In the genomic region with DNA sequence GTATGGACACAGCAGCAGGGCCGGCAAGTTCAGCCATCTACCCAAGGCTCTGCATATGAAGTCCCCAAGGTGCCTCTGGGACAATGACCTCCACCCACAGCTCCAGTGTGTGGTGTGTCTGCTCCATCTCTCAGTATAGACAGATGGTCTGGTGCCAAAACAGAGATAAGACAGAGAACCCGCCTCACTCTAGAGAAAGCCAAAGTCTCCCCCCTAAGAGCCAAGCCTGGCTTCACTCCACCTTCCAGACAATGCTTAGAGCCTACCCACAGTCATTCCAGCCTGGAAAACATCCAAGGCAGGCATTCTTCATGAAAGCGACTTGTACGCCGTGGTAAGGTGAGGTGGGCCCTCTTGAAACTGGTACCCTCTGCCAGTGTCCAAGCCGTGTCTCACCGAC, we compare ENCODE assay signal across 12 mouse cellular contexts.
DNase-seq lines count a peak whose midpoint lies in the region; ATAC-seq and TF ChIP-seq lines count a peak whose summit lies in the region.
"Had no signal": no experiment of that assay in that cellular context is flagged by ENCODE, and none has a peak within 500 bp of the region (broad histone marks: within the 10 kb centered on the region; RNA-seq: fewer than 3 reads in every experiment).

No protein-coding gene starts in this region.

- DNase-seq in hindbrain, postnatal 0 days (ENCODE audit: low spot score) = no peak
- peak; percentile 21 for DNase-seq in midbrain, embryonic 14.5 days
- no peak for DNase-seq in layer of hippocampus, postnatal 10 days (ENCODE audit: low spot score in 2 of 2)
- DNase-seq in hindbrain, embryonic 11.5 days (ENCODE audit: low spot score) = no peak
- DNase-seq: kidney, postnatal 4 days; right cerebral cortex, postnatal 25 days had no signal

- H3K27ac ChIP-seq in hindbrain, embryonic 13.5 days = no peak overlapping the region
- H3K27ac ChIP-seq in hindbrain, postnatal 0 days = no peak overlapping the region
- no peak overlapping the region for H3K27ac ChIP-seq in midbrain, embryonic 14.5 days (replicated peaks; ENCODE audit: low read depth, low read length)
- H3K27ac ChIP-seq in midbrain, embryonic 16.5 days (ENCODE audit: low read length) = no peak overlapping the region
- peak overlapping the region; percentile 32; the same call in 1 of the 2 replicates for H3K27ac ChIP-seq in heart, embryonic 11.5 days (ENCODE audit: low read depth, low read length)
- H3K27ac ChIP-seq in limb, embryonic 15.5 days = peak overlapping the region; percentile 59; the same call in 1 of the 2 replicates
- no peak overlapping the region for H3K27ac ChIP-seq in hindbrain, embryonic 11.5 days (ENCODE audit: low read depth, low read length)
- H3K27ac ChIP-seq: hindbrain, embryonic 15.5 days; liver, embryonic 14.5 days had no signal

- 73% methylated on average over 7 of the region's 7 CpGs for WGBS in hindbrain, embryonic 13.5 days
- WGBS in hindbrain, postnatal 0 days = 52% methylated on average over 7 of the region's 7 CpGs
- WGBS in midbrain, embryonic 14.5 days = 86% methylated on average over 7 of the region's 7 CpGs
- WGBS in midbrain, embryonic 16.5 days = 71% methylated on average over 7 of the region's 7 CpGs
- WGBS in heart, embryonic 11.5 days (ENCODE audit: insufficient replicate concordance) = 49% methylated on average over 7 of the region's 7 CpGs
- WGBS in limb, embryonic 15.5 days = 58% methylated on average over 7 of the region's 7 CpGs
- 95% methylated on average over 7 of the region's 7 CpGs for WGBS in hindbrain, embryonic 11.5 days

- H3K27me3 ChIP-seq in hindbrain, embryonic 13.5 days = no peaks in the 10 kb centered on the region
- H3K27me3 ChIP-seq in hindbrain, postnatal 0 days (ENCODE audit: insufficient read depth, low read length) = no peaks in the 10 kb centered on the region
- no peaks in the 10 kb centered on the region for H3K27me3 ChIP-seq in midbrain, embryonic 14.5 days (ENCODE audit: control insufficient read depth, insufficient read depth, low read length)
- H3K27me3 ChIP-seq in midbrain, embryonic 16.5 days (ENCODE audit: control insufficient read depth, insufficient read depth, low read depth, low read length) = no peaks in the 10 kb centered on the region
- no peaks in the 10 kb centered on the region for H3K27me3 ChIP-seq in heart, embryonic 11.5 days (ENCODE audit: control insufficient read depth, insufficient read depth, low read length)
- no peaks in the 10 kb centered on the region for H3K27me3 ChIP-seq in limb, embryonic 15.5 days
- H3K27me3 ChIP-seq in hindbrain, embryonic 11.5 days (ENCODE audit: control insufficient read depth, insufficient read depth, low read length) = no peaks in the 10 kb centered on the region
- H3K27me3 ChIP-seq: hindbrain, embryonic 15.5 days had no signal

- H3K4me1 ChIP-seq in hindbrain, embryonic 13.5 days (replicated peaks) = 0 out of 2 replicates have a peak, but pooled peaks cover 12% of the 10 kb centered on the region
- no peaks in the 10 kb centered on the region for H3K4me1 ChIP-seq in hindbrain, postnatal 0 days (ENCODE audit: insufficient read depth, low read length)
- no peaks in the 10 kb centered on the region for H3K4me1 ChIP-seq in midbrain, embryonic 14.5 days (ENCODE audit: control insufficient read depth, insufficient read depth, low read length)
- H3K4me1 ChIP-seq in midbrain, embryonic 16.5 days (ENCODE audit: control insufficient read depth, insufficient read depth, low read length) = peaks cover 4% of the 10 kb centered on the region
- H3K4me1 ChIP-seq in heart, embryonic 11.5 days (ENCODE audit: control insufficient read depth, insufficient read depth, low read length) = peaks cover 12% of the 10 kb centered on the region
- H3K4me1 ChIP-seq in limb, embryonic 15.5 days = peaks cover 31% of the 10 kb centered on the region
- H3K4me1 ChIP-seq in hindbrain, embryonic 11.5 days (replicated peaks; ENCODE audit: control insufficient read depth, insufficient read depth, low read length) = no peaks in the 10 kb centered on the region

- H3K4me2 ChIP-seq in hindbrain, embryonic 13.5 days = no peak overlapping the region
- H3K4me2 ChIP-seq in hindbrain, postnatal 0 days (ENCODE audit: low read depth, low read length) = no peak overlapping the region
- H3K4me2 ChIP-seq in midbrain, embryonic 14.5 days (ENCODE audit: low read length) = no peak overlapping the region
- no peak overlapping the region for H3K4me2 ChIP-seq in midbrain, embryonic 16.5 days (ENCODE audit: low read length)
- H3K4me2 ChIP-seq in heart, embryonic 11.5 days = no peak overlapping the region
- H3K4me2 ChIP-seq in limb, embryonic 15.5 days = no peak overlapping the region
- no peak overlapping the region for H3K4me2 ChIP-seq in hindbrain, embryonic 11.5 days (replicated peaks; ENCODE audit: low read depth, low read length)
- H3K4me2 ChIP-seq: hindbrain, embryonic 15.5 days had no signal

- H3K9ac ChIP-seq in hindbrain, embryonic 13.5 days = no peak overlapping the region
- H3K9ac ChIP-seq in hindbrain, postnatal 0 days (replicated peaks; ENCODE audit: low read length) = no peak overlapping the region
- H3K9ac ChIP-seq in midbrain, embryonic 14.5 days (replicated peaks; ENCODE audit: low read length) = no peak overlapping the region
- H3K9ac ChIP-seq in midbrain, embryonic 16.5 days (ENCODE audit: low read depth, low read length) = no peak overlapping the region
- H3K9ac ChIP-seq in heart, embryonic 11.5 days (ENCODE audit: low read depth, low read length) = no peak overlapping the region
- H3K9ac ChIP-seq in limb, embryonic 15.5 days = no peak overlapping the region
- no peak overlapping the region for H3K9ac ChIP-seq in hindbrain, embryonic 11.5 days (ENCODE audit: low read depth, low read length)
- H3K9ac ChIP-seq: hindbrain, embryonic 15.5 days; liver, embryonic 14.5 days had no signal

- TF ChIP-seq CTCF in hindbrain, postnatal 0 days (IDR thresholded peaks at IDR 0.05; ENCODE audit: low read depth) = no peak

- H3K36me3 ChIP-seq in hindbrain, embryonic 13.5 days = no peaks in the 10 kb centered on the region
- H3K36me3 ChIP-seq in hindbrain, postnatal 0 days (ENCODE audit: insufficient read depth, low read length) = no peaks in the 10 kb centered on the region
- no peaks in the 10 kb centered on the region for H3K36me3 ChIP-seq in midbrain, embryonic 14.5 days (ENCODE audit: control insufficient read depth, insufficient read depth, low read length)
- H3K36me3 ChIP-seq in midbrain, embryonic 16.5 days (ENCODE audit: control insufficient read depth, insufficient read depth, low read length) = no peaks in the 10 kb centered on the region
- no peaks in the 10 kb centered on the region for H3K36me3 ChIP-seq in heart, embryonic 11.5 days (ENCODE audit: control insufficient read depth, insufficient read depth, low read length)
- no peaks in the 10 kb centered on the region; the same call in 1 of the 2 replicates for H3K36me3 ChIP-seq in limb, embryonic 15.5 days
- no peaks in the 10 kb centered on the region for H3K36me3 ChIP-seq in hindbrain, embryonic 11.5 days (ENCODE audit: control insufficient read depth, insufficient read depth, low read length)
- H3K36me3 ChIP-seq: hindbrain, embryonic 15.5 days had no signal

- ATAC-seq in hindbrain, embryonic 13.5 days (ENCODE audit: low FRiP score) = 0 out of 2 replicates have a peak, but pooled peaks have one; percentile 33
- no peak for ATAC-seq in hindbrain, postnatal 0 days
- ATAC-seq in midbrain, embryonic 14.5 days (ENCODE audit: low FRiP score, low TSS enrichment) = no peak
- ATAC-seq in midbrain, embryonic 16.5 days = no peak
- peak; percentile 80 for ATAC-seq in heart, embryonic 11.5 days (replicated peaks; ENCODE audit: insufficient number of reproducible peaks, low FRiP score, low TSS enrichment)
- no peak; the same call in 1 of the 2 replicates for ATAC-seq in limb, embryonic 15.5 days (ENCODE audit: insufficient number of reproducible peaks, low FRiP score, low TSS enrichment, low read depth)
- ATAC-seq in hindbrain, embryonic 11.5 days (ENCODE audit: low FRiP score) = no peak

- no peaks in the 10 kb centered on the region for H3K9me3 ChIP-seq in hindbrain, embryonic 13.5 days
- no peaks in the 10 kb centered on the region for H3K9me3 ChIP-seq in hindbrain, postnatal 0 days (ENCODE audit: low read length)
- no peaks in the 10 kb centered on the region for H3K9me3 ChIP-seq in midbrain, embryonic 14.5 days (ENCODE audit: control insufficient read depth, low read length)
- H3K9me3 ChIP-seq in midbrain, embryonic 16.5 days (replicated peaks; ENCODE audit: control insufficient read depth, low read length, poor library complexity, severe bottlenecking) = no peaks in the 10 kb centered on the region
- no peaks in the 10 kb centered on the region for H3K9me3 ChIP-seq in heart, embryonic 11.5 days (replicated peaks; ENCODE audit: control insufficient read depth, low read length)
- no peaks in the 10 kb centered on the region for H3K9me3 ChIP-seq in limb, embryonic 15.5 days
- no peaks in the 10 kb centered on the region for H3K9me3 ChIP-seq in hindbrain, embryonic 11.5 days (ENCODE audit: control insufficient read depth, low read length)
- H3K9me3 ChIP-seq: hindbrain, embryonic 15.5 days had no signal

- no peak overlapping the region for H3K4me3 ChIP-seq in hindbrain, embryonic 13.5 days
- H3K4me3 ChIP-seq in hindbrain, postnatal 0 days (ENCODE audit: low read length) = no peak overlapping the region
- H3K4me3 ChIP-seq in midbrain, embryonic 14.5 days (replicated peaks; ENCODE audit: low read depth, low read length) = no peak overlapping the region
- H3K4me3 ChIP-seq in midbrain, embryonic 16.5 days (ENCODE audit: low read depth, low read length) = no peak overlapping the region
- no peak overlapping the region for H3K4me3 ChIP-seq in heart, embryonic 11.5 days (ENCODE audit: low read depth, low read length)
- H3K4me3 ChIP-seq in limb, embryonic 15.5 days = no peak overlapping the region
- H3K4me3 ChIP-seq in hindbrain, embryonic 11.5 days (ENCODE audit: low read depth, low read length) = no peak overlapping the region
- H3K4me3 ChIP-seq: hindbrain, embryonic 15.5 days had no signal

Comparison
In these comparisons a context has a peak if more than half of its experiments do, and no peak if none do; other contexts are left out.
1. ATAC-seq: peak in hindbrain, embryonic 13.5 days (single experiment) and heart, embryonic 11.5 days (single experiment); none in hindbrain, postnatal 0 days (single experiment), midbrain, embryonic 14.5 days (single experiment), midbrain, embryonic 16.5 days (single experiment), limb, embryonic 15.5 days (single experiment) and hindbrain, embryonic 11.5 days (single experiment).
2. H3K27ac ChIP-seq: peak in heart, embryonic 11.5 days (single experiment) and limb, embryonic 15.5 days (single experiment); none in hindbrain, embryonic 13.5 days (single experiment), hindbrain, postnatal 0 days (single experiment), midbrain, embryonic 14.5 days (single experiment), midbrain, embryonic 16.5 days (single experiment) and hindbrain, embryonic 11.5 days (single experiment).